Mouse (Mus musculus) layer of hippocampus, postnatal 14 days (tissue): Measurements from ENCODE around the gene Stk24. TPM values are rescaled to one million over a fixed set of nuclear protein-coding genes. Genes with fewer than 3 reads are reported as not detected.
"Not testable (repeated sequence)": the region's sequence is repeated elsewhere in the genome, so short reads cannot be mapped to it uniquely, and the experiment has no call there.

Experiments
- DNase-seq, 2 experiments: peaks; one replicate each; pipeline ENCODE4 v3.0.0; 2021 to 2022; ENCODE audit warnings: low spot score in 2 of 2, mixed read lengths in 1 of 2
- long read RNA-seq, 2 experiments: library from polyadenylated mRNA; stranded (forward); transcript quantifications; one replicate each; pipeline ENCODE4 v2.0.0; 2021
- total RNA-seq, 2 experiments: library from RNA; stranded (reverse); gene quantifications; 2 replicates each; pipeline ENCODE4 v1.2.3; 2021

Stk24 gene
- 10 to 100 TPM; 49.9 to 51.0 TPM for total RNA-seq
- long read RNA-seq, experiment 1, transcript Stk24-201 (11 exons, 2,676 nt): major isoform, 15 of 27 reads
- long read RNA-seq, experiment 1, partial matches to known transcripts: 2 of 27 reads
- long read RNA-seq, experiment 1, other reads (novel, unspliced or antisense): 10 of 27 reads
- long read RNA-seq, experiment 2, transcript Stk24-201 (11 exons, 2,676 nt): major isoform, 11 of 14 reads
- long read RNA-seq, experiment 2, partial matches to known transcripts: 2 of 14 reads
- long read RNA-seq, experiment 2, other reads (novel, unspliced or antisense): 1 of 14 reads

- no peak for DNase-seq
Measured at GRCm38 (mm10) chr14:121379827-121380145, at the start of gene Stk24. Stk24 (minus strand) TSS chr14:121380011.

DNA sequence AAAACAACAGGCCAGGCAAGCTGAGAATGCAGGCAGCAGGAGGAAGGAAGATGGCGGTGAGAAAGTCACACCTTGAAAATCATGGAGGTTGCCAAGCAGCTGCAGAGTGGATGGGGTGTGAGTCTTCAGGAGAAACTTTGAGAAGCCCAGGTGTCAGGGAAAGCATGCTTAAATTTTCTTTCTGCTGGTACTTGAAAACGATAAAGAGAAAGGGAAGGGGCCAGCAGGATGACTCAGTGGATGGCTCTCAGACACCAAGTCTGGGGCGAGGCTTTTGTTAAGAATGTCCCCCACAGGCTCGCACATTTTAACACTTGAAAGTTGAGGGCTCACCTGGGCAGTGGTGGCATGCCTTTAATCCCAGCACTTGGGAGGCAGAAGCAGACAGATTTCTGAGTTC is 48.3 kb upstream of the Stk24 start:
- no peak for DNase-seq

- no peak for DNase-seq
Measured at GRCm38 (mm10) chr14:121426743-121427142, 46.9 kb upstream of the Stk24 start.

DNA sequence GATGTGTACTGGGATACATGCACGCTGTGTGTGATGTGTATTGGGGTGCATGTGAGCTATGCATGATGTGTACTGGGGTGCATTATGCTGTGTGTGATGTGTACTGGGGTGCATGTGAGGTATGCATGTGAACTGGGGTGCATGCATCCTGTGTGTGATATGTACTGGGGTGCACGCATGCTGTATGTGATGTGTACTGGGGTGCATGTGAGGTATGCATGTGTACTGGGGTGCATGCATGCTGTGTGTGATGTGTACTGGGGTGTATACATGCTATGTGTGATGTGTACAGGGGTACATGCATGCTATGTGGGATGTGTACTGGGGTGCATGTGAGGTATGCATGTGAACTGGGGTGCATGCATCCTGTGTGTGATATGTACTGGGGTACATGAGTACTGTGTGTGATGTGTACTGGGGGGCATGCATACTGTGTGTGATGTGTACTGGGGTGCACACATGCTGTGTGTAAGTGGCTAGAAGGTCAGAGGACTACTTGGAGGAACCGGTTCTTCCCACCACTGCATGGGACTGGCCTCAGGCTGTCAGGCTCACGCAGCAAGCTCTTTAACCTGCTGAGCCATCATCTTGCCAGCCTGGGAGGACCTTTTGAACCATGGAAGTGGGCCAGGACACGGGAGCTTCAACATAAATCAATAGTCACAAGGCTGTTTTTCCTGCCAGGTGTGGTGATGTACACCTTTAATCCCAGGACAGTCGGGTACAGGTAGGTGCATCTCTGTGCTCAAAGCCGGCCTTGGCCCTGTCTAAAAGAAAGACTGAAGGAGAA is 45.4 kb upstream of the Stk24 start:
- no peak for DNase-seq

DNA sequence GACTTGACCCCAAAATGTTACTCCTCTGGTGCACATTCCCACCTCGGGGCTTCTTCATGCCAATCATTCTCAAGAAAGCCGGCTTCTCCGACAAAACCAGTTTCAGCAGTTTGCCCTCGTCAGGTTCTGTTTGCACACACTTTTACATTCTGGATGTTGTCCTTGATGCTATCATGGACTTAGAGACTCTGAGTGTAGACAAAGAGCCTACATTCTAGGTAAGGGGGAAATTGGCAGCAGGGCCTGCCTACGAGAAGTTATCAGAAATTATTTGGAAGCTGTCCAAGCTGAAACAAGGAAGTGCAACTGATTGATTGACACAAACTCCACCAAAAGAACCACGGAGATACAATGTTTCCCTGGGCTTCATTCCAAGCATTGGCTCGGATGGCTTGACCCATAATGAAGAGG is 43.5 kb upstream of the Stk24 start:
- no peak for DNase-seq

DNA sequence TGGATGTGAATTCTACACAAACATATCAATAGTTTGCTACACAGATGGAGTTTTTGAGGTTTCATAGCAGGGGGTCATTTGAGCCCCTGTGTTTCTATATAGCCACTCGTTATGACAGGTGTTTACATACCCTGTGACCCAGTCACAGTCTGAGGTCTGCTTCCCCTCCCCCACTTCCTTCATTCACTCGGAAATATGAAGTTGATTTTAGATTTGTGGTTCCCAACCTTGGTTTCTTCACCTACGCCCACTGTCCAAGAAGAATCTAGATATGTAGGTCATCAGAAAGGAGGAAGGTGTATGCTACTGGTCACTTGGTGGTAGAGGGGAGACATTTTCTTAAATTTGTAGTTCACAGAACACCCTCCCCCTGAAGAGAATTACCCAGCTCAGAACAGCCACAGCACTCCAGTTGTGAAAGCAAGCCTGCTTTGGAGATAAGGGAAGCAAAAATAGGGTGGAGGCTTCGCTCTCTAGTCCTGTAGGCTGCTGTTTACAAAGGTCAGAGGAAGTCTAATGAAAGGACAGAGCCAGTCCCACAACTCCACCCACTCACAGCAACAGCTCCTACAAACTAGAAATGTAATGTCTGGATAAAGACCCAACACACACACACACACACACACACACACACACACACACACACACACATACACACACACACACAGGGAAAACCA is 43.0 kb upstream of the Stk24 start:
- DNase-seq: no peak

DNA sequence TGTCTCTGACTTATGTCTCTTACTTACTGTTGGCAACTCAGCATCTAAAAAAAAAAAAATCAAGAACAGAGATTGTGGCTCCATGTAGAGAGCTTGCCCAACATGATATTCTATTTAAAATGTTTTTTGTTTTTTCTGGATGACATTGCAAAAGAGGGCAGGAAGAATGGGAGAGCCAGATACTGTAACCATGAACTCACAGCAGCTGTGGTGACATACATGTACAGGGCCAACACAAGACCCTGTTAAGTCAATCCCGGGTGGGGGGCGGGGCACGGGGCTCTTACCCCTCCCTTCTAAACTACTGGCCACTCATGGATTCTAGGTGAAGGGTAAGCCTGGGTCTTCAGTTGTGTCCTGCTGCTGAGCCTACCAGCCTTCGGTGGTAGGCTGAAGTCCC is 42.2 kb upstream of the Stk24 start:
- DNase-seq: no peak

DNA sequence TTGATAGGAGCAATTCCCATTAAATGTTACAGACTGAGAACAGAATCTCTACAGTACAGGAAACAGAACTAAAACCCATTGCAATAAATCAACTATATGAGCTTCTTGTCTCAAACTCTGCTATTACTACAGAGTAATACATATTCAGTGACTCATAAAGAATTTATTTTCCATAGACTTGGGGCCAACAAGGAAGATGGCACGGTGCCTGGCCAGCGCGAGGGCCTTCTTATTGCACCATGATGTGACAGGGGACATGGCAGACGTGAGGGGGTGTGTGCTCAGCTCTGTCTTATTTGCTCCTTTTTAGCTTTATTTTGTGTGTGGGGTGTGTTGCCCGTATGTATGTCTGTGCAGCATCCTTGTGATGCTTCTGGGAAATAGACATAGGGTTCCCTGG is 37.8 kb upstream of the Stk24 start:
- DNase-seq: peak in 1 of 2 experiments; percentile 21

- no peak for DNase-seq
Measured at GRCm38 (mm10) chr14:121416626-121417319, 37.0 kb upstream of the Stk24 start.

GRCm38 (mm10) chr14:121414635-121415241 is 34.9 kb upstream of the Stk24 start:
- DNase-seq: no peak

DNA sequence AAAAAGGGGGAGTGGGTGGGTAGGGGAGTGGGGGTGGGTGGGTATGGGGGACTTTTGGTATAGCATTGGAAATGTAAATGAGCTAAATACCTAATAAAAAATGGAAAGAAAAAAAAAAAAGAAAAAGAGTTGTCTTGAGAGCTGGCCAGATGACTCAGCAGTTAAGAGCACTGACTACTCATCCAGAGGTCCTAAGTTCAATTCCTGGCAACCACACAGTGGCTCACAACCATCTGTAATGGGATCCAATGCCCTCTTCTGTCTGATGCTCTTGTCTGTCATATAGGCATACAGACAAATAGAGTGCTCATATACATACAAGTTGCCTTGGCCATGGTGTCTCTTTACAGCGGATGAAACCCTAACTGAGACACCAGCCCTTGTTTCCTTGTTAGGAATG is 33.9 kb upstream of the Stk24 start:
- DNase-seq: not testable (repeated sequence)

- DNase-seq: no peak
Measured at GRCm38 (mm10) chr14:121408944-121409343, 29.1 kb upstream of the Stk24 start.

GRCm38 (mm10) chr14:121406943-121407342 is 27.1 kb upstream of the Stk24 start:
- DNase-seq: no peak

GRCm38 (mm10) chr14:121405546-121405945 is 25.7 kb upstream of the Stk24 start:
- DNase-seq: no peak

- DNase-seq: no peak
Measured at GRCm38 (mm10) chr14:121405120-121405519, 25.3 kb upstream of the Stk24 start.

DNA sequence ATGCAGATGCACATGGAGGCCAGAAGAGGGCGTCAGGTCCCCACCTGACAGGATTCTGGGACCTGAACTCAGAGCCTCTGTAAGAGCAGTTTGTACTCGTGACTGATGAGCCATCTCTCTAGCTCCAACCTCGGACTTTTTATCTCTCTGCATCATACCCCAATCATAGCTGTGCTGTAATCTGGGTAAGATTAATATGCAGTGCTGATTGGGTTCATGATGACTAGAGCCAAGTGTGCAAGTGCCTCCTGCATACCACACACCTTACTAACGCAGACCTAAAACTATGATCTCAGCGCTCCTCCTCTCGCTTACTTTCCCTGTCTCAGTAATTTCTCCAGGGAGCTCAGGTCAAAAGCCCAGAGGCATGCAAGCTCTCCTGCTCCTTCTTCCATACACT is 19.9 kb upstream of the Stk24 start:
- DNase-seq: no peak

- no peak for DNase-seq
Measured at GRCm38 (mm10) chr14:121397471-121397870, 17.7 kb upstream of the Stk24 start.

DNA sequence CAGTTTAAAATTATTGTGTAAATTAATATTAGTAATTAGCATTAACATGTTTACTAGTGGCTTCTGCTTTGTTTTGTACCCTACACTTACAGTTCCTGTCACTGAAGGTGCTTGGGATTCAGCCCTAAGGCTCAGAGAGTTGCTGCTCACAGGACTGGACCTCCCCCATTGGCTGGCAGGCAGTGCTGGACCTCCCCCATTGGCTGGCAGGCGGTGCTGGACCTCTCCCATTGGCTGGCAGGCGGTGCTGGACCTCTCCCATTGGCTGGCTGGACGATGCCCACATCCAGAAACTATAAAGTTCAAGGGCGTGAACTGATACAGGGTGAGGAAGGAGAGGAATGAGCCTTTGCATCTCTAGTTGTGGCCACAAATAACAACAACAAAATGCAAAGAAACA is 15.3 kb upstream of the Stk24 start:
- DNase-seq: no peak

- DNase-seq: no peak
Measured at GRCm38 (mm10) chr14:121391927-121392326, 12.1 kb upstream of the Stk24 start.

GRCm38 (mm10) chr14:121387760-121388159 is 7.9 kb upstream of the Stk24 start:
- no peak for DNase-seq

DNA sequence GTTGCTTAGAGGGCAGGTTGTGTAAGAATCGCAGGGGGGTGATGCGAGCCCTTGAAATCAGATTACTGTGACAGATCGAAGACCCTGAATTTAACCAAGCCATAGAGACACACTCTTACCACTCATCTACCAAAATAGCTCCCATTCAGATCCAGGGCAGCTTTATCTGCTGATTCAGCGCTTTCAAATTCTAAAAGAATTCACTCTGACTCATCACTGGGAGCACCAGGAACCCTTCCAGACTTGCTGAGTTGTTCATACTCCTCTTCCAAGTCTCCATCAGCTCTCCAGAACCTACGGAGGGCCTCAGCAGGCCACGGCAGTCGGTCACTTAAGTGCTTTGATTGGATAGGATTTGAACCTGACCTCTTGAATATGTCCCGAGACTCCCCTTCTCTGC is 5.6 kb upstream of the Stk24 start:
- DNase-seq: no peak
